8 mouse cellular contexts compared by ENCODE assay signal in the genomic region with DNA sequence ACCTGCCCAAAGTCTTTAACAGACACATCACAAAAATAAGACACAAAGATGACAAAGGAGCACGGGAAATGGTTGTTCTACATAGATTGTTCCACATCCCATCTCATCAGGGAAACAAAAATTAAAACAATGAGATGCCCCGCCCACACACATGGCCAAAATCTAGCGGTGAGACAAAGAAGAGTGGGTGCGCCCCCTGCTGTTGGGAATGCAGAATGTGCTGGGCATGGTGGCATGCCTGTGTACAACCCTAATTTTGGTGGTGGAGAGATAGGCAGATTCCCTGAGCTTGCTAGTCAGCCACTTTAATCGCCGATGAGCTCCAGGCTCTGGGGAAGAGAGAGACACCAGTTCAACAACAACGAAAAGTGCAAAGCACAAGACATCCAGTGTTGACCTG.
A peak's percentile ranks its signal among the peaks of the same experiment; 100 is the strongest.
DNase-seq lines count a peak whose midpoint lies in the region; ATAC-seq lines count a peak whose summit lies in the region.

No protein-coding gene starts in this region.

- 79% methylated on average over 7 of the region's 7 CpGs for WGBS in midbrain, embryonic 11.5 days
- WGBS in midbrain, embryonic 14.5 days = 85% methylated on average over 7 of the region's 7 CpGs
- WGBS in forebrain, embryonic 14.5 days = 84% methylated on average over 7 of the region's 7 CpGs

- peak; percentile 11 for DNase-seq in cerebellum, adult 11-12 months
- DNase-seq in cerebellum, adult 11 months = no peak
- DNase-seq in midbrain, embryonic 11.5 days (ENCODE audit: low spot score, missing footprints) = peak; percentile 69
- DNase-seq in midbrain, embryonic 14.5 days = no peak
- DNase-seq in cerebellum, postnatal 36 days = peak; percentile 27 to 44
- no peak for DNase-seq in MN1 (ENCODE audit: low spot score)
- DNase-seq in forebrain, embryonic 14.5 days (ENCODE audit: low spot score) = no peak

- H3K9ac ChIP-seq in midbrain, embryonic 11.5 days (ENCODE audit: low read length) = no peak overlapping the region
- H3K9ac ChIP-seq in midbrain, embryonic 14.5 days (replicated peaks; ENCODE audit: low read length) = no peak overlapping the region
- no peak overlapping the region for H3K9ac ChIP-seq in forebrain, embryonic 14.5 days (ENCODE audit: low read length)

- peaks cover 2% of the 10 kb centered on the region; the same call in 1 of the 2 replicates for H3K27me3 ChIP-seq in midbrain, embryonic 11.5 days (ENCODE audit: control insufficient read depth, insufficient read depth, low read length)
- H3K27me3 ChIP-seq in midbrain, embryonic 14.5 days (ENCODE audit: control insufficient read depth, insufficient read depth, low read length) = peaks cover 3% of the 10 kb centered on the region; the same call in 1 of the 2 replicates
- H3K27me3 ChIP-seq in forebrain, embryonic 14.5 days (replicated peaks; ENCODE audit: control insufficient read depth, insufficient read depth, low read length) = no peaks in the 10 kb centered on the region

- no peak overlapping the region for H3K27ac ChIP-seq in midbrain, embryonic 11.5 days (ENCODE audit: low read depth, low read length)
- H3K27ac ChIP-seq in midbrain, embryonic 14.5 days (replicated peaks; ENCODE audit: low read depth, low read length) = no peak overlapping the region
- H3K27ac ChIP-seq in forebrain, embryonic 14.5 days (ENCODE audit: low read depth, low read length) = no peak overlapping the region

- no peaks in the 10 kb centered on the region for H3K36me3 ChIP-seq in midbrain, embryonic 11.5 days (ENCODE audit: control insufficient read depth, insufficient read depth, low read length)
- no peaks in the 10 kb centered on the region for H3K36me3 ChIP-seq in midbrain, embryonic 14.5 days (ENCODE audit: control insufficient read depth, insufficient read depth, low read length)
- H3K36me3 ChIP-seq in forebrain, embryonic 14.5 days (ENCODE audit: control insufficient read depth, insufficient read depth, low read length) = no peaks in the 10 kb centered on the region

- peaks cover 8% of the 10 kb centered on the region for H3K4me1 ChIP-seq in midbrain, embryonic 11.5 days (ENCODE audit: control insufficient read depth, insufficient read depth, low read length)
- H3K4me1 ChIP-seq in midbrain, embryonic 14.5 days (ENCODE audit: control insufficient read depth, insufficient read depth, low read length) = 0 out of 2 replicates have a peak, but pooled peaks cover 3% of the 10 kb centered on the region
- no peaks in the 10 kb centered on the region for H3K4me1 ChIP-seq in forebrain, embryonic 14.5 days (ENCODE audit: control insufficient read depth, insufficient read depth, low read length)

- H3K4me3 ChIP-seq in midbrain, embryonic 11.5 days (ENCODE audit: low read depth, low read length) = no peak overlapping the region
- H3K4me3 ChIP-seq in midbrain, embryonic 14.5 days (replicated peaks; ENCODE audit: low read depth, low read length) = no peak overlapping the region
- H3K4me3 ChIP-seq in forebrain, embryonic 14.5 days (ENCODE audit: low read depth, low read length) = no peak overlapping the region

- no peaks in the 10 kb centered on the region for H3K9me3 ChIP-seq in midbrain, embryonic 11.5 days (ENCODE audit: control insufficient read depth, low read length)
- no peaks in the 10 kb centered on the region for H3K9me3 ChIP-seq in midbrain, embryonic 14.5 days (ENCODE audit: control insufficient read depth, low read length)
- H3K9me3 ChIP-seq in forebrain, embryonic 14.5 days (replicated peaks; ENCODE audit: control insufficient read depth, low read length) = no peaks in the 10 kb centered on the region

- H3K4me2 ChIP-seq in midbrain, embryonic 11.5 days = no peak overlapping the region
- H3K4me2 ChIP-seq in midbrain, embryonic 14.5 days (ENCODE audit: low read length) = no peak overlapping the region
- H3K4me2 ChIP-seq in forebrain, embryonic 14.5 days (ENCODE audit: low read length) = no peak overlapping the region

- ATAC-seq in midbrain, embryonic 11.5 days (ENCODE audit: low FRiP score) = no peak
- no peak for ATAC-seq in midbrain, embryonic 14.5 days (ENCODE audit: low FRiP score, low TSS enrichment)
- peak; percentile 76 for ATAC-seq in megakaryocyte progenitor cell, adult 5-6 weeks (replicated peaks; ENCODE audit: poor library complexity)
- ATAC-seq in forebrain, embryonic 14.5 days = no peak

Comparison
In these comparisons a context has a peak if more than half of its experiments do, and no peak if none do; other contexts are left out.
1. DNase-seq: peak in cerebellum, adult 11-12 months (single experiment), midbrain, embryonic 11.5 days (single experiment) and cerebellum, postnatal 36 days (2 of 2); none in cerebellum, adult 11 months (single experiment), midbrain, embryonic 14.5 days (single experiment), MN1 (single experiment) and forebrain, embryonic 14.5 days (single experiment).